Mouse (Mus musculus) embryonic facial prominence, embryonic 12.5 days (tissue): ENCODE data around the gene Gm12789. TPM values are rescaled to one million over a fixed set of nuclear protein-coding genes. Genes with fewer than 3 reads are reported as not detected.
"Not testable (repeated sequence)": the region's sequence is repeated elsewhere in the genome, so short reads cannot be mapped to it uniquely, and the experiment has no call there.

Experiments used
- ATAC-seq: fragments of 200-750 bp; cut with Nextera tagmentation; 2 replicates; pipeline ENCODE4 v1.8.0; 2017; ENCODE audit not compliant: insufficient number of reproducible peaks, insufficient read depth, low FRiP score, low TSS enrichment
- H3K27ac ChIP-seq: fragments of 300-500 bp; sonication (generic); 2 replicates; pipeline ENCODE4 v1.5.1; 2016; ENCODE audit warnings: mild to moderate bottlenecking
- H3K27me3 ChIP-seq: fragments of 300-500 bp; sonication (generic); 2 replicates; pipeline ENCODE4 v1.6.1; 2016; ENCODE audit warnings: mild to moderate bottlenecking, moderate library complexity
- H3K36me3 ChIP-seq: fragments of 300-500 bp; sonication (generic); 2 replicates; pipeline ENCODE4 v1.6.1; 2016; ENCODE audit warnings: mild to moderate bottlenecking
- H3K4me1 ChIP-seq: fragments of 300-500 bp; sonication (generic); 2 replicates; pipeline ENCODE4 v1.6.1; 2016
- H3K4me2 ChIP-seq: fragments of 300-500 bp; sonication (generic); replicated peaks from 2 replicates; pipeline ENCODE4 v1.6.1; 2016; ENCODE audit warnings: mild to moderate bottlenecking, moderate library complexity
- H3K4me3 ChIP-seq: fragments of 300-500 bp; sonication (generic); 2 replicates; pipeline ENCODE4 v1.5.1; 2016; ENCODE audit warnings: mild to moderate bottlenecking
- H3K9ac ChIP-seq: fragments of 300-500 bp; sonication (generic); 2 replicates; pipeline ENCODE4 v1.6.1; 2016; ENCODE audit warnings: mild to moderate bottlenecking, moderate library complexity
- H3K9me3 ChIP-seq: fragments of 300-500 bp; sonication (generic); 2 replicates; pipeline ENCODE4 v1.6.1; 2016; ENCODE audit warnings: mild to moderate bottlenecking, moderate library complexity
- WGBS: fragments of 180-500 bp; shearing (Covaris S2); methylation state at CpG from one replicate; pipeline ENCODE4 v1.1.7; 2016; 5-methylcytosine and 5-hydroxymethylcytosine counted together
- polyA plus RNA-seq: library from polyadenylated mRNA; unstranded; fragments of >200 nt; fragmentation: Nextera tagmentation; extraction: Ambion mirVana; gene quantifications from 2 replicates; pipeline ENCODE4 v1.2.1, GENCODE M21; 2016

Gene Gm12789
- not detected in 2 replicates for polyA plus RNA-seq

- not testable (repeated sequence) for H3K4me2 ChIP-seq, H3K36me3 ChIP-seq, H3K4me1 ChIP-seq, H3K9me3 ChIP-seq, H3K27ac ChIP-seq, H3K27me3 ChIP-seq, H3K9ac ChIP-seq, H3K4me3 ChIP-seq, ATAC-seq
- 87% methylated on average over 2 of the region's 2 CpGs for WGBS
Observed at GRCm38 (mm10) chr4:101986326-101986725, at the start of gene Gm12789. Gene Gm12789 (plus strand): TSS chr4:101986626.

GRCm38 (mm10) chr4:101940107-101940506 is 46.3 kb upstream of the Gm12789 start, which contains the start of gene Gm12794:
Gene Gm12794 (plus strand): TSS chr4:101940407.
- not testable (repeated sequence) for H3K27me3 ChIP-seq, H3K9ac ChIP-seq, ATAC-seq, H3K4me1 ChIP-seq, H3K27ac ChIP-seq, H3K36me3 ChIP-seq, H3K4me2 ChIP-seq, H3K9me3 ChIP-seq, H3K4me3 ChIP-seq
- 73% methylated on average over 2 of the region's 2 CpGs for WGBS

GRCm38 (mm10) chr4:101980949-101981348 is 5.5 kb upstream of the Gm12789 start, which contains the start of gene Gm12790:
Gene Gm12790 (minus strand): TSS chr4:101981049.
- ATAC-seq, H3K9ac ChIP-seq, H3K36me3 ChIP-seq, H3K9me3 ChIP-seq, H3K27ac ChIP-seq, H3K4me3 ChIP-seq, H3K4me1 ChIP-seq, H3K4me2 ChIP-seq, H3K27me3 ChIP-seq: not testable (repeated sequence)
- 84% methylated on average over 1 of the region's 5 CpGs for WGBS

- Histone ChIP-seq H3K27me3 (no peaks in the 10 kb centered on the region), H3K9ac (no peak overlapping the region), H3K4me2 (no peak overlapping the region), H3K36me3 (no peaks in the 10 kb centered on the region), H3K27ac (no peak overlapping the region), H3K4me1 (no peaks in the 10 kb centered on the region), H3K4me3 (no peak overlapping the region), H3K9me3 (no peaks in the 10 kb centered on the region)
- WGBS, result 88% methylated on average over 5 of the region's 5 CpGs
- no peak for ATAC-seq
Observed at GRCm38 (mm10) chr4:101985678-101986077, 748 bp upstream of the Gm12789 start.

GRCm38 (mm10) chr4:101997426-101997825 is 11.0 kb downstream of the Gm12789 start:
- Histone ChIP-seq H3K9ac (no peak overlapping the region), H3K4me3 (no peak overlapping the region), H3K36me3 (no peaks in the 10 kb centered on the region), H3K27me3 (no peaks in the 10 kb centered on the region), H3K4me1 (no peaks in the 10 kb centered on the region), H3K4me2 (no peak overlapping the region), H3K27ac (no peak overlapping the region), H3K9me3 (no peaks in the 10 kb centered on the region)
- WGBS, result 92% methylated on average over 5 of the region's 5 CpGs
- ATAC-seq, result no peak

GRCm38 (mm10) chr4:101998267-101998922 is 12.0 kb downstream of the Gm12789 start:
- ATAC-seq, result no peak
- H3K27ac ChIP-seq, result no peak overlapping the region
- H3K4me2 ChIP-seq, result no peak overlapping the region

GRCm38 (mm10) chr4:102026619-102027018 is 40.2 kb downstream of the Gm12789 start:
- H3K36me3 ChIP-seq, result no peaks in the 10 kb centered on the region
- no peak overlapping the region for H3K4me2 ChIP-seq
- H3K4me3 ChIP-seq, result no peak overlapping the region
- H3K27ac ChIP-seq, result no peak overlapping the region
- H3K9ac ChIP-seq, result no peak overlapping the region
- 78% methylated on average over 6 of the region's 6 CpGs for WGBS
- no peaks in the 10 kb centered on the region for H3K4me1 ChIP-seq
- H3K27me3 ChIP-seq, result no peaks in the 10 kb centered on the region
- ATAC-seq, result no peak
- H3K9me3 ChIP-seq, result no peaks in the 10 kb centered on the region

More at GRCm38 (mm10) chr4:101998267-101998922, 12.0 kb downstream of the Gm12789 start:
- Histone ChIP-seq H3K4me1 (no peaks in the 10 kb centered on the region), H3K4me3 (no peak overlapping the region), H3K9ac (no peak overlapping the region), H3K9me3 (no peaks in the 10 kb centered on the region), H3K27me3 (no peaks in the 10 kb centered on the region), H3K36me3 (no peaks in the 10 kb centered on the region)
- 42% methylated on average over 15 of the region's 15 CpGs for WGBS

Other genes starting within 250 kb of the Gm12789 start
- not detected in 2 replicates for gene B020004J07Rik, start 142.6 kb upstream of the Gm12789 start, polyA plus RNA-seq
- gene C130073F10Rik, start 92.8 kb upstream of the Gm12789 start, polyA plus RNA-seq, result not detected in 2 replicates
- not detected in 2 replicates for gene Gm12800, start 77.5 kb upstream of the Gm12789 start, polyA plus RNA-seq
- not detected in 2 replicates for gene Gm12794, start 46.2 kb upstream of the Gm12789 start, polyA plus RNA-seq
- gene Gm12790, start 5.6 kb upstream of the Gm12789 start, polyA plus RNA-seq, result not detected in 2 replicates
- 10.5 and 11.1 TPM in 2 replicates for gene Pde4b, start 100.9 kb downstream of the Gm12789 start, polyA plus RNA-seq